Mouse (Mus musculus): ENCODE results near the gene Cdx2. TPM values are rescaled to one million over a fixed set of nuclear protein-coding genes. Genes with fewer than 3 reads are reported as not detected.

Gene Cdx2
- not detected for polyA plus RNA-seq (2014; fragmentation: Illumina TruSeq; extraction: RNeasy Lipid Tissue Mini Kit (QIAGEN cat#74804); ENCODE audit: low read depth, low replicate concordance)

DNA sequence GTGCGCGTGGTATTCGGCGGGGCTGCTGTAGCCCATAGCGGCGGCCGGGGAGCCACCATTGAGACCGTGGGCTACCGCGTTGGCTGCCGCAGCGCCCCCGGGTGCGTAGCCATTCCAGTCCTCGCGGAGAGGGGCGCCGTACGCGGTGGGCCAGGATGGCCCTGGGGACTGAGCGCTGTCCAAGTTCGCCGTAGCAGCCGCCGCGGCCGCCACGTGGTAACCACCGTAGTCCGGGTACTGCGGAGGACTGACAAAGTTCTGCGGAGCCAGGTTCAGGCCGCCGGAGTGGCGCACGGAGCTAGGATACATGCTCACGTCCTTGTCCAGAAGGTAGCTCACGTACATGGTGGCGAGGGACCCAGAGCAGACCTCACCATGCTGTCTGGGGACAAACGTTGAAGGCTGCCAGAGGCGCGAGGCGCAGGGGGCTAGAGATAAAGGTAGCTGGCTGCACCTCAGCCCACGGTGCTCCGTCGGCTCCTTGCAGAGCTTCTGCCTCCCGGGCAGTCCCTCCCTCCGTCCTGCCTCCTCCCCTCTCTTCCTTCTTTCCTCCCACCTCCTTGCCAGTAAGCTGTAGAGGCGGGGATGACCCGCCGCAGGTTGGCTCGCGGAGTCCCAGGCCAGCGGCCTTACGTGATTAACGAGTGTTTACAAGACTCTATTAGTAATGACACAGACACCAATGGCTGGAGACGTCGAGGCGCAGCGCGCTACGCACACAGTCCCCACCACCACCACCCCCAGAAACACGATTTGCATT lies at the start of gene Cdx2:
Gene Cdx2 (minus strand): TSS at position 633 of the 760 bp plus-strand sequence.

DNA sequence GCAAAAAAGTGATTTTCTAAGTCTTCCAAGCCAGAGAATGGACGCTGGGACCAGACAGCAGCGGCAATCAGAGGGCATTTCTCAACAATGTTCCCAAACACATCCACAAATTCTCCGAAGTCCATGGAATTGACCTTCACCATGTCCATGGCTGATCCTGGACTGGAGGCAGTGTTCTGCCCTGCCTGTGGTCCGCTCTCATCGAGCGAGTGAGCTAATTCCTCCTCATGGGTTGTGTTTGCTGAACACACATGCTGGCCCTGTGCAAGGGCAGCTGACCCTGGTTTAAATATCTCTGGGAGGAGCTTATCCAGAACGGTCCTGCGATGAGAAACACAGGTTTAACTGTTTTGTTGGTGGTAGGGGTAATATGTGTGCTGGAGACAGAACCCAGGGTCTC lies 15.1 kb upstream of the Cdx2 start, which contains the start of gene Urad:
Gene Urad (minus strand): TSS at position 258 of the 400 bp plus-strand sequence.

DNA sequence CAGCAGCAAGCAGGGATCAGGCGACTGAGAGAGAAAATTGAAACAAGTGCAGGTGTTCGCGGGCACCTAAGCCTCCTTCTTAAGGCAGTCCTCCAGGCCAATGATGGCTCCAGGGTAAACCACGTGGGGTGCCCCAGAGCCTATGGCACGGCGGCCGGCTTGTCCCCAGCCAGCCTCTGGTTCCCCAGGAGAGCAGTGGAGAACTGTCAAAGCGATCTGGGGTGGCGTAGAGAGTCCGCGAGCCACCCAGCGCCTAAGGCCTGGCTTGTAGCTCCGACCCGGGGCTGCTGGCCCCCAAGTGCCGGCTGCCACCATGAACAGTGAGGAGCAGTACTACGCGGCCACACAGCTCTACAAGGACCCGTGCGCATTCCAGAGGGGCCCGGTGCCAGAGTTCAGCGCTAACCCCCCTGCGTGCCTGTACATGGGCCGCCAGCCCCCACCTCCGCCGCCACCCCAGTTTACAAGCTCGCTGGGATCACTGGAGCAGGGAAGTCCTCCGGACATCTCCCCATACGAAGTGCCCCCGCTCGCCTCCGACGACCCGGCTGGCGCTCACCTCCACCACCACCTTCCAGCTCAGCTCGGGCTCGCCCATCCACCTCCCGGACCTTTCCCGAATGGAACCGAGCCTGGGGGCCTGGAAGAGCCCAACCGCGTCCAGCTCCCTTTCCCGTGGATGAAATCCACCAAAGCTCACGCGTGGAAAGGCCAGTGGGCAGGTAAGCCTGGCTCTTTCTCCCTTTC lies 37.0 kb downstream of the Cdx2 start, which contains the start of gene Pdx1:
Gene Pdx1 (plus strand): TSS at position 34 of the 747 bp plus-strand sequence.

Other genes starting within 250 kb of the Cdx2 start
- gene Lnx2, start 230.7 kb downstream of the Cdx2 start, polyA plus RNA-seq (2014; fragmentation: Illumina TruSeq; extraction: RNeasy Lipid Tissue Mini Kit (QIAGEN cat#74804); ENCODE audit: low read depth, low replicate concordance) = 17.3 TPM
- gene Polr1d, start 230.2 kb downstream of the Cdx2 start, polyA plus RNA-seq (2014; fragmentation: Illumina TruSeq; extraction: RNeasy Lipid Tissue Mini Kit (QIAGEN cat#74804); ENCODE audit: low read depth, low replicate concordance) = 97.0 TPM
- gene Gsx1, start 118.6 kb downstream of the Cdx2 start, polyA plus RNA-seq (2014; fragmentation: Illumina TruSeq; extraction: RNeasy Lipid Tissue Mini Kit (QIAGEN cat#74804); ENCODE audit: low read depth, low replicate concordance) = not detected
- gene Pdx1, start 37.3 kb downstream of the Cdx2 start, polyA plus RNA-seq (2014; fragmentation: Illumina TruSeq; extraction: RNeasy Lipid Tissue Mini Kit (QIAGEN cat#74804); ENCODE audit: low read depth, low replicate concordance) = not detected
- not detected for gene Urad, start 15.2 kb upstream of the Cdx2 start, polyA plus RNA-seq (2014; fragmentation: Illumina TruSeq; extraction: RNeasy Lipid Tissue Mini Kit (QIAGEN cat#74804); ENCODE audit: low read depth, low replicate concordance)
- gene Flt3, start 93.2 kb upstream of the Cdx2 start, polyA plus RNA-seq (2014; fragmentation: Illumina TruSeq; extraction: RNeasy Lipid Tissue Mini Kit (QIAGEN cat#74804); ENCODE audit: low read depth, low replicate concordance) = 0.17 TPM
- gene Pan3, start 122.9 kb upstream of the Cdx2 start, polyA plus RNA-seq (2014; fragmentation: Illumina TruSeq; extraction: RNeasy Lipid Tissue Mini Kit (QIAGEN cat#74804); ENCODE audit: low read depth, low replicate concordance) = 61.7 TPM